Mouse (Mus musculus) E14TG2a.4 (cell line): ENCODE results near the gene Abca17.

Experiments
- CTCF ChIP-seq: conservative IDR thresholded peaks from 2 replicates; pipeline ENCODE4 v1.5.1; 2014; ENCODE audit warnings: low read length
- NANOG ChIP-seq: IDR thresholded peaks from 2 replicates; pipeline ENCODE4 v1.6.1; 2014; ENCODE audit warnings: borderline replicate concordance, low read length, mixed read lengths
- POU5F1 ChIP-seq: IDR thresholded peaks from 2 replicates; pipeline ENCODE4 v1.6.1; 2014; ENCODE audit warnings: low read length, borderline replicate concordance

GRCm38 (mm10) chr17:24394456-24394855, 43.6 kb upstream of the Abca17 start:
- no peak for TF ChIP-seq CTCF
- no peak for TF ChIP-seq NANOG
- no peak for TF ChIP-seq POU5F1
